Mouse (Mus musculus): Measurements from ENCODE around the gene Best2.

GRCm38 (mm10) chr8:84966603-84967002, 47.7 kb downstream of the Best2 start:
- TF ChIP-seq POLR2A (IDR thresholded peaks at IDR 0.05; ENCODE audit: extremely low read depth, insufficient read depth, low read length) (no peak), CTCF (IDR thresholded peaks at IDR 0.05; ENCODE audit: low read depth, low read length) (no peak)
